Mouse (Mus musculus): Measurements from ENCODE around the gene Dyrk1a. TPM values are rescaled to one million over a fixed set of nuclear protein-coding genes. Genes with fewer than 3 reads are reported as not detected.

Gene Dyrk1a
- total and polyA plus RNA-seq, 3 experiments, result 32.4 to 53.7 (median 40.4) TPM

- Histone ChIP-seq H3K79me2 (replicated peaks; ENCODE audit: control insufficient read depth, extremely low read depth, insufficient read depth, poor library complexity, severe bottlenecking) (no peaks in the 10 kb centered on the region), H3K27ac (ENCODE audit: insufficient read depth, low read depth) (no peak overlapping the region), H3K36me3 (replicated peaks in 1 of 2; ENCODE audit: control insufficient read depth in 1 of 2, insufficient read depth in 1 of 2, low read length in 1 of 2) (no peaks in the 10 kb centered on the region), H3K4me2 (ENCODE audit: insufficient read depth, low read depth, poor library complexity, severe bottlenecking) (no peak overlapping the region), H3K9ac (ENCODE audit: insufficient read depth, low read depth) (no peak overlapping the region), H3K4me3 (replicated peaks in 1 of 3; ENCODE audit: low read depth in 2 of 3, low read length in 2 of 3, poor library complexity in 1 of 3) (no peak overlapping the region), H3K4me1 (ENCODE audit: control insufficient read depth in 1 of 2, insufficient read depth in 2 of 2) (peaks cover 12 to 17% of the 10 kb centered on the region in 2 experiments), H3K9me3 (replicated peaks; ENCODE audit: low read length) (no peaks in the 10 kb centered on the region), H3K27me3 (replicated peaks) (peaks cover 29% of the 10 kb centered on the region)
- in situ Hi-C loops (cut with MboI; ENCODE audit: low pct_ligation_motif_present, low pct_unique_long_range_greater_than_20kb, low sequenced_read_pairs), result no loop called here
- no peak for DNase-seq (ENCODE audit: extremely low read depth)
- no peak for TF ChIP-seq TCF12 (IDR thresholded peaks at IDR 0.05; ENCODE audit: low read depth, low read length)
- TF ChIP-seq POLR2A (IDR thresholded peaks at IDR 0.05; ENCODE audit: low read depth, low read length), result no peak
- no peak for TF ChIP-seq ZC3H11A (IDR thresholded peaks at IDR 0.05; ENCODE audit: low read depth, low read length)
- no peak for TF ChIP-seq JUND (conservative IDR thresholded peaks at IDR 0.05; ENCODE audit: low read depth, low read length)
- TF ChIP-seq ETS1 (conservative IDR thresholded peaks at IDR 0.05; ENCODE audit: low read depth, low read length), result no peak
- TF ChIP-seq CTCF (conservative IDR thresholded peaks at IDR 0.05 in 1 of 2, IDR thresholded peaks at IDR 0.05 in 1 of 2; ENCODE audit: low read depth in 2 of 2, low read length in 2 of 2), result no peak
- dilution Hi-C loops (cut with MboI; ENCODE audit: extremely low pct_ligation_motif_present, extremely low pct_unique_long_range_greater_than_20kb, low sequenced_read_pairs), result no loop called here
Measured at GRCm38 (mm10) chr16:94745016-94745415, 175.2 kb downstream of the Dyrk1a start.

Other genes with a start within 250 kb of the Dyrk1a start
- gene Ripply3, start 241.6 kb upstream of the Dyrk1a start, total RNA-seq (2012; rRNA removed), result 6.1 and 6.5 TPM in 2 replicates
- gene Ripply3, start 241.6 kb upstream of the Dyrk1a start, total RNA-seq (2014; rRNA removed), result 0.20 and 0.28 TPM in 2 replicates
- 1.0 and 1.3 TPM in 2 replicates for gene Ripply3, start 241.6 kb upstream of the Dyrk1a start, polyA plus RNA-seq (2012; ENCODE audit: insufficient read length, low read depth)
- 65.2 and 74.5 TPM in 2 replicates for gene Ttc3, start 199.4 kb upstream of the Dyrk1a start, total RNA-seq (2012; rRNA removed)
- gene Ttc3, start 199.4 kb upstream of the Dyrk1a start, total RNA-seq (2014; rRNA removed), result 59.0 TPM in 2 replicates
- 67.7 and 73.4 TPM in 2 replicates for gene Ttc3, start 199.4 kb upstream of the Dyrk1a start, polyA plus RNA-seq (2012; ENCODE audit: insufficient read length, low read depth)
- 55.9 and 63.8 TPM in 2 replicates for gene Pigp, start 198.2 kb upstream of the Dyrk1a start, total RNA-seq (2012; rRNA removed)
- gene Pigp, start 198.2 kb upstream of the Dyrk1a start, total RNA-seq (2014; rRNA removed), result 163 and 167 TPM in 2 replicates
- 103 and 104 TPM in 2 replicates for gene Pigp, start 198.2 kb upstream of the Dyrk1a start, polyA plus RNA-seq (2012; ENCODE audit: insufficient read length, low read depth)
- gene Vps26c, start 43.2 kb upstream of the Dyrk1a start, total RNA-seq (2012; rRNA removed), result 46.9 and 47.8 TPM in 2 replicates
- 74.4 and 75.5 TPM in 2 replicates for gene Vps26c, start 43.2 kb upstream of the Dyrk1a start, total RNA-seq (2014; rRNA removed)
- 40.0 and 43.5 TPM in 2 replicates for gene Vps26c, start 43.2 kb upstream of the Dyrk1a start, polyA plus RNA-seq (2012; ENCODE audit: insufficient read length, low read depth)